Mouse (Mus musculus) embryonic facial prominence, embryonic 14.5 days (tissue): ENCODE measurements at regions not wholly inside any gene's neighbourhood (a gene's known extent, or its start where the extent isn't known, plus 50 kb on each side); places are given as distances from the start of the nearest gene placed in this dataset.

ENCODE experiments used
- ATAC-seq: fragments of 200-750 bp; cut with Nextera tagmentation; 2 replicates; pipeline ENCODE4 v1.8.0; 2017; ENCODE audit warnings: low read depth, moderate number of reproducible peaks, moderate TSS enrichment
- DNase-seq: peaks from one replicate; pipeline ENCODE4 v3.0.0-alpha.2; 2015; ENCODE audit warnings: low spot score
- H3K27ac ChIP-seq: fragments of 300-500 bp; sonication (generic); replicated peaks from 2 replicates; pipeline ENCODE4 v1.5.1; 2014; ENCODE audit warnings: low read depth, mild to moderate bottlenecking, low read length, moderate library complexity
- H3K27me3 ChIP-seq: fragments of 300-500 bp; sonication (generic); replicated peaks from 2 replicates; pipeline ENCODE4 v1.6.1; 2014; ENCODE audit warnings: low read length; ENCODE audit not compliant: control insufficient read depth, insufficient read depth
- H3K36me3 ChIP-seq: fragments of 300-500 bp; sonication (generic); 2 replicates; pipeline ENCODE4 v1.6.1; 2014; ENCODE audit warnings: low read length, mixed read lengths; ENCODE audit not compliant: control insufficient read depth, insufficient read depth
- H3K4me1 ChIP-seq: fragments of 300-500 bp; sonication (generic); 2 replicates; pipeline ENCODE4 v1.6.1; 2014; ENCODE audit warnings: antibody characterized with exemption, low read length; ENCODE audit not compliant: control insufficient read depth, insufficient read depth
- H3K4me2 ChIP-seq: fragments of 300-500 bp; sonication (generic); 2 replicates; pipeline ENCODE4 v1.6.1; 2014; ENCODE audit warnings: low read depth, mild to moderate bottlenecking, low read length, moderate library complexity, mixed read lengths
- H3K4me3 ChIP-seq: fragments of 300-500 bp; sonication (generic); 2 replicates; pipeline ENCODE4 v1.5.1; 2014; ENCODE audit warnings: low read depth, mild to moderate bottlenecking, low read length
- H3K9ac ChIP-seq: fragments of 300-500 bp; sonication (generic); 2 replicates; pipeline ENCODE4 v1.6.1; 2014; ENCODE audit warnings: low read depth, mild to moderate bottlenecking, low read length, moderate library complexity, mixed read lengths
- H3K9me3 ChIP-seq: fragments of 300-500 bp; sonication (generic); 2 replicates; pipeline ENCODE4 v1.6.1; 2016; ENCODE audit warnings: low read length; ENCODE audit not compliant: control insufficient read depth
- WGBS: fragments of 180-500 bp; shearing (Covaris S2); extraction: QIAGEN DNeasy Blood & Tissue Kit; methylation state at CpG from one replicate; pipeline ENCODE4 v1.1.7; 2014; 5-methylcytosine and 5-hydroxymethylcytosine counted together

GRCm38 (mm10) chr1:69212896-69213500 is 105.1 kb upstream of the Erbb4 start:
- H3K4me3 ChIP-seq = no peak overlapping the region
- no peak overlapping the region for H3K9ac ChIP-seq
- no peaks in the 10 kb centered on the region for H3K4me1 ChIP-seq
- 68% methylated on average over 1 of the region's 1 CpGs for WGBS
- H3K27me3 ChIP-seq = no peaks in the 10 kb centered on the region
- peak; percentile 5 for DNase-seq
- H3K27ac ChIP-seq = no peak overlapping the region
- H3K9me3 ChIP-seq = no peaks in the 10 kb centered on the region
- no peaks in the 10 kb centered on the region for H3K36me3 ChIP-seq
- no peak for ATAC-seq
- no peak overlapping the region for H3K4me2 ChIP-seq

- WGBS = 73% methylated on average over 2 of the region's 2 CpGs
- H3K9ac ChIP-seq = no peak overlapping the region
- no peaks in the 10 kb centered on the region for H3K27me3 ChIP-seq
- H3K4me2 ChIP-seq = no peak overlapping the region
- no peaks in the 10 kb centered on the region for H3K36me3 ChIP-seq
- no peaks in the 10 kb centered on the region for H3K4me1 ChIP-seq
- H3K9me3 ChIP-seq = no peaks in the 10 kb centered on the region
- DNase-seq (no peak), ATAC-seq (no peak)
- no peak overlapping the region for H3K4me3 ChIP-seq
- no peak overlapping the region for H3K27ac ChIP-seq
These were observed 94.9 kb upstream of the Erbb4 start for GRCm38 (mm10) chr1:69202745-69203144.

DNA sequence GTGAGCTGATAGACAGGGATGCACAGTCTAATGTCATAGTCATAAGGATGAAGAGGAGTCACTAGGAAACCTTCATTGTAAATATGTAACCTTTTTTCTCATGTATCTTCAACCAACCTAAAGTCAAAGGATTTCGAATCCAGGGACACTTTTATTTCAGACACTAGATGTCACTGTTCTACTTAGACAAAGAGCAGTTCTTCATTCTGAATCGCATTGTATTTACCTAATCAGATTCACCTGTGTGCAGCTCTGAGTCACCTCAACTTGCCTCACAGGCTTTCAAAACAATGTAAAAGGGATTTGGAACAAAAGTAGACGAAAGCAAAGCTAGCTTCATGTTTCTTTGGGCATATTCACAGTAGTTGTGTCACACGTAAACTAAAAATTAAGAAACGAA is 57.3 kb upstream of the Erbb4 start:
- WGBS = 39% methylated on average over 5 of the region's 5 CpGs

More for the DNA sequence above, 57.3 kb upstream of the Erbb4 start:
- no peaks in the 10 kb centered on the region for H3K9me3 ChIP-seq
- H3K27me3 ChIP-seq = no peaks in the 10 kb centered on the region
- no peak overlapping the region for H3K27ac ChIP-seq
- no peaks in the 10 kb centered on the region for H3K4me1 ChIP-seq
- no peak for ATAC-seq
- H3K4me3 ChIP-seq = no peak overlapping the region
- DNase-seq = peak; percentile 48
- H3K9ac ChIP-seq = no peak overlapping the region
- no peaks in the 10 kb centered on the region for H3K36me3 ChIP-seq
- H3K4me2 ChIP-seq = no peak overlapping the region
